Mouse (Mus musculus) limb, embryonic 11.5 days (tissue): Measurements from ENCODE around the gene Ccdc85c. TPM values are rescaled to one million over a fixed set of nuclear protein-coding genes. Genes with fewer than 3 reads are reported as not detected.
A peak's percentile ranks its signal among the peaks of the same experiment; 100 is the strongest.

Source experiments
- ATAC-seq: fragments of 200-750 bp; cut with Nextera tagmentation; 2 replicates; pipeline ENCODE4 v1.8.0; 2017; ENCODE audit warnings: low read depth; ENCODE audit not compliant: insufficient number of reproducible peaks, low FRiP score, low TSS enrichment
- DNase-seq: peaks from one replicate; pipeline ENCODE4 v3.0.0-alpha.2; 2015; ENCODE audit warnings: low spot score
- H3K27ac ChIP-seq: fragments of 300-500 bp; sonication (generic); replicated peaks from 2 replicates; pipeline ENCODE4 v1.5.1; 2014; ENCODE audit warnings: low read depth, mild to moderate bottlenecking, low read length
- H3K27me3 ChIP-seq: fragments of 300-500 bp; sonication (generic); 2 replicates; pipeline ENCODE4 v1.6.1; 2014; ENCODE audit warnings: mild to moderate bottlenecking, low read length, mixed read lengths; ENCODE audit not compliant: control insufficient read depth, insufficient read depth
- H3K36me3 ChIP-seq: fragments of 300-500 bp; sonication (generic); 2 replicates; pipeline ENCODE4 v1.6.1; 2014; ENCODE audit warnings: mild to moderate bottlenecking, low read length, moderate library complexity, mixed read lengths; ENCODE audit not compliant: control insufficient read depth, insufficient read depth
- H3K4me1 ChIP-seq: fragments of 300-500 bp; sonication (generic); 2 replicates; pipeline ENCODE4 v1.6.1; 2014; ENCODE audit warnings: low read length, mixed read lengths; ENCODE audit not compliant: control insufficient read depth, insufficient read depth
- H3K4me2 ChIP-seq: fragments of 300-500 bp; sonication (generic); 2 replicates; pipeline ENCODE4 v1.6.1; 2014; ENCODE audit warnings: low read depth, mild to moderate bottlenecking, moderate library complexity; ENCODE audit not compliant: severe bottlenecking
- H3K4me3 ChIP-seq: fragments of 300-500 bp; sonication (generic); 2 replicates; pipeline ENCODE4 v1.5.1; 2014; ENCODE audit warnings: low read depth, low read length
- H3K9ac ChIP-seq: fragments of 300-500 bp; sonication (generic); 2 replicates; pipeline ENCODE4 v1.6.1; 2014; ENCODE audit warnings: mild to moderate bottlenecking, low read length
- H3K9me3 ChIP-seq: fragments of 300-500 bp; sonication (generic); 2 replicates; pipeline ENCODE4 v1.6.1; 2016; ENCODE audit warnings: low read length; ENCODE audit not compliant: control insufficient read depth
- WGBS: fragments of 180-500 bp; shearing (Covaris S2); extraction: QIAGEN DNeasy Blood & Tissue Kit; methylation state at CpG from one replicate; pipeline ENCODE4 v1.1.7; 2014; 5-methylcytosine and 5-hydroxymethylcytosine counted together
- polyA plus RNA-seq: library from polyadenylated mRNA; unstranded; fragments of >200 nt; fragmentation: Nextera tagmentation; extraction: Ambion mirVana; gene quantifications from 2 replicates; pipeline ENCODE4 v1.2.1, GENCODE M21; 2014

The Ccdc85c gene
- polyA plus RNA-seq, 1 experiment from 2014 or later: 7.3 TPM

GRCm38 (mm10) chr12:108225781-108226180 is 49.4 kb downstream of the Ccdc85c start:
- ATAC-seq (no peak), DNase-seq (no peak)
- no peaks in the 10 kb centered on the region for H3K9me3 ChIP-seq
- H3K36me3 ChIP-seq: no peaks in the 10 kb centered on the region
- peaks cover 10% of the 10 kb centered on the region; the same call in 1 of the 2 replicates for H3K4me1 ChIP-seq
- no peaks in the 10 kb centered on the region for H3K27me3 ChIP-seq
- WGBS: 82% methylated on average over 7 of the region's 7 CpGs
- H3K27ac ChIP-seq: no peak overlapping the region
- no peak overlapping the region for H3K4me2 ChIP-seq
- H3K9ac ChIP-seq: no peak overlapping the region
- H3K4me3 ChIP-seq: no peak overlapping the region

- no peak for DNase-seq
- Histone ChIP-seq H3K4me1 (peaks cover 29% of the 10 kb centered on the region), H3K36me3 (no peaks in the 10 kb centered on the region), H3K9ac (no peak overlapping the region), H3K27ac (no peak overlapping the region), H3K4me3 (no peak overlapping the region), H3K27me3 (no peaks in the 10 kb centered on the region), H3K4me2 (no peak overlapping the region), H3K9me3 (no peaks in the 10 kb centered on the region)
- 45% methylated on average over 7 of the region's 8 CpGs for WGBS
- ATAC-seq: no peak
Observed at GRCm38 (mm10) chr12:108223357-108223756, 51.9 kb downstream of the Ccdc85c start.

- H3K9ac ChIP-seq: no peak overlapping the region
- H3K27ac ChIP-seq: no peak overlapping the region
- 92% methylated on average over 7 of the region's 7 CpGs for WGBS
Observed at GRCm38 (mm10) chr12:108221712-108222111, 53.5 kb downstream of the Ccdc85c start.

GRCm38 (mm10) chr12:108221206-108221605 is 54.0 kb downstream of the Ccdc85c start:
- ATAC-seq: no peak
- Histone ChIP-seq H3K4me2 (no peak overlapping the region), H3K27ac (no peak overlapping the region), H3K27me3 (no peaks in the 10 kb centered on the region), H3K9me3 (no peaks in the 10 kb centered on the region), H3K4me1 (peaks cover 36% of the 10 kb centered on the region), H3K4me3 (no peak overlapping the region), H3K36me3 (no peaks in the 10 kb centered on the region), H3K9ac (no peak overlapping the region)
- 66% methylated on average over 10 of the region's 10 CpGs for WGBS
- DNase-seq: no peak

More at GRCm38 (mm10) chr12:108221712-108222111, 53.5 kb downstream of the Ccdc85c start:
- Histone ChIP-seq H3K4me2 (no peak overlapping the region), H3K27me3 (no peaks in the 10 kb centered on the region), H3K36me3 (no peaks in the 10 kb centered on the region), H3K4me3 (no peak overlapping the region), H3K9me3 (no peaks in the 10 kb centered on the region), H3K4me1 (peaks cover 32% of the 10 kb centered on the region)
- DNase-seq (no peak), ATAC-seq (no peak)

GRCm38 (mm10) chr12:108220621-108221020 is 54.6 kb downstream of the Ccdc85c start:
- DNase-seq (no peak), ATAC-seq (no peak)
- H3K4me2 ChIP-seq: no peak overlapping the region
- no peaks in the 10 kb centered on the region for H3K9me3 ChIP-seq
- H3K9ac ChIP-seq: no peak overlapping the region
- no peak overlapping the region for H3K4me3 ChIP-seq
- WGBS: 68% methylated on average over 12 of the region's 12 CpGs
- peaks cover 37% of the 10 kb centered on the region for H3K4me1 ChIP-seq
- H3K27me3 ChIP-seq: no peaks in the 10 kb centered on the region
- no peak overlapping the region for H3K27ac ChIP-seq
- no peaks in the 10 kb centered on the region for H3K36me3 ChIP-seq

GRCm38 (mm10) chr12:108219825-108220616 is 55.2 kb downstream of the Ccdc85c start:
- Histone ChIP-seq H3K27me3 (no peaks in the 10 kb centered on the region), H3K9me3 (no peaks in the 10 kb centered on the region), H3K36me3 (no peaks in the 10 kb centered on the region), H3K27ac (no peak overlapping the region; the same call in 1 of the 2 replicates), H3K4me2 (0 out of 2 replicates have a peak overlapping the region, but pooled peaks have one; percentile 0), H3K4me3 (no peak overlapping the region), H3K9ac (no peak overlapping the region), H3K4me1 (peaks cover 41% of the 10 kb centered on the region)
- DNase-seq (no peak), ATAC-seq (no peak)
- 82% methylated on average over 21 of the region's 21 CpGs for WGBS

- H3K27me3 ChIP-seq: no peaks in the 10 kb centered on the region
- ATAC-seq (no peak), DNase-seq (no peak)
- no peaks in the 10 kb centered on the region for H3K9me3 ChIP-seq
- H3K27ac ChIP-seq: no peak overlapping the region
- no peak overlapping the region for H3K4me3 ChIP-seq
- peaks cover 42% of the 10 kb centered on the region for H3K4me1 ChIP-seq
- 59% methylated on average over 15 of the region's 15 CpGs for WGBS
- no peaks in the 10 kb centered on the region for H3K36me3 ChIP-seq
- H3K4me2 ChIP-seq: 0 out of 2 replicates have a peak overlapping the region, but pooled peaks have one; percentile 0
- no peak overlapping the region; the same call in 1 of the 2 replicates for H3K9ac ChIP-seq
Observed at GRCm38 (mm10) chr12:108219163-108219562, 56.1 kb downstream of the Ccdc85c start.

- no peaks in the 10 kb centered on the region for H3K36me3 ChIP-seq
- no peak overlapping the region for H3K4me3 ChIP-seq
- 72% methylated on average over 5 of the region's 5 CpGs for whole genome bisulfite sequencing
- H3K27me3 ChIP-seq: no peaks in the 10 kb centered on the region
- H3K4me1 ChIP-seq: peaks cover 56% of the 10 kb centered on the region
- H3K4me2 ChIP-seq: no peak overlapping the region
- DNase-seq: peak; percentile 60
- H3K27ac ChIP-seq: no peak overlapping the region
- no peak overlapping the region for H3K9ac ChIP-seq
- no peak for ATAC-seq
- no peaks in the 10 kb centered on the region for H3K9me3 ChIP-seq
Observed at GRCm38 (mm10) chr12:108217572-108217971, 57.7 kb downstream of the Ccdc85c start.
